Mouse (Mus musculus): ENCODE data around the gene Ncmap. TPM values are rescaled to one million over a fixed set of nuclear protein-coding genes. Genes with fewer than 3 reads are reported as not detected.

Gene Ncmap
- under 1 TPM in 1 of 2 experiments, not detected in 1; 0.60 TPM for total RNA-seq (2021)
- long read RNA-seq, experiment 1, result 0 reads
- long read RNA-seq, experiment 2, result 0 reads

- DNase-seq, result no peak
- intact Hi-C loops (cut with DNase I), result no loop called here
These were observed at the start of gene Ncmap for GRCm38 (mm10) chr4:135397991-135398390. Gene Ncmap (minus strand): TSS chr4:135398227.

- DNase-seq, result no peak
- intact Hi-C loops (cut with DNase I), result no loop called here
These were observed 44.4 kb upstream of the Ncmap start for GRCm38 (mm10) chr4:135442473-135442872.

- peak in 1 of 2 experiments; percentile 32 for DNase-seq
- intact Hi-C loops (cut with DNase I), result loop anchor here (10.0 kb wide), 1 partner anchor 55 kb away; the partner anchor contains the start of genes Nipal3 and Stpg1
These were observed 42.0 kb upstream of the Ncmap start for GRCm38 (mm10) chr4:135439904-135440522.

GRCm38 (mm10) chr4:135439188-135439647 is 41.2 kb upstream of the Ncmap start:
- intact Hi-C loops (cut with DNase I), result loop anchor here (10.0 kb wide), 1 partner anchor 56 kb away; the partner anchor contains the start of genes Nipal3 and Stpg1
- DNase-seq, result peak; percentile 59 to 61

DNA sequence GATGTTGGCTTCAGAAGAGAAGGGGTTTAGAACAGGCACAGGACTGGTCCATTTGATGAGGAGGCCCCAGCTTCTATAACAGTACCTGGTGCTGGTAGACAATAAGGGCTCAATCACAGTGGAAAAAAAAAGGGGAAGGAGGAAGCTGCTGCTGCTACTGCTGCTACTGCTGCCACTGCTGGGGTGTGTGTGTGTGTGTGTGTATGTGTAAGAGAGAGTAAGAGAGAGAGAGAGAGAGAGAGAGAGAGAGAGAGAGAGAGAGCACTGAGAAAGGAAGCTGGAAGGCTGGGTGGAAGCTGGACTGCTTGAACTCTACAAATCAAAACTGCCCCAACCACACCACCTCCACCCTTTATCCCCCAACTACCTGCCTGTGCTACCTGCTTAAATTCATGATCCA is 39.9 kb upstream of the Ncmap start:
- intact Hi-C loops (cut with DNase I), result loop anchor here (10.0 kb wide), 1 partner anchor 57 kb away; the partner anchor contains the start of genes Nipal3 and Stpg1

DNA sequence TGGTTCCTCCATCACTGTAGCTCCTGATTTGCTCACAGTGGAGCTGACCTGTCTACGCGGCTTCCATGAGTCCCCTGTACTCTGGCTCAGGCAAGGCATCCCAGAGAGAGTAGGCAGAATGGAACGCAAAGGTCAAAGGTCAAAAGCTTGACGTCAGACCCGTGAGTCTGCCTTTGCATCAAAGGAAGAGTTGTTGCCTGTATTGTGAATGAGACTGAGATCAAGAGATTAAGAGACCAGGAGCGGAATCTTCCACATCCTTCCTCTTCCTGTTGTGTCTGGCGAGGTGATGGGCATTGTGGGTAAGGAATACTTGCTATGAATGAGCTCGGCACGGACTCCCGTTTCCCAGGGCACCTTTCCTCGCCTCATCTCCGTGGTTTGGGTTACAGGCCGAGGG is 38.3 kb upstream of the Ncmap start:
- DNase-seq, result no peak
- intact Hi-C loops (cut with DNase I), result loop anchor here (10.0 kb wide), 1 partner anchor 59 kb away; the partner anchor contains the start of genes Nipal3 and Stpg1

More for the DNA sequence above, 39.9 kb upstream of the Ncmap start:
- no peak for DNase-seq

- intact Hi-C loops (cut with DNase I), result loop anchor here (10.0 kb wide), 1 partner anchor 60 kb away; the partner anchor contains the start of genes Nipal3 and Stpg1
These were observed 36.4 kb upstream of the Ncmap start for GRCm38 (mm10) chr4:135434395-135434789.

GRCm38 (mm10) chr4:135433443-135434394 is 35.7 kb upstream of the Ncmap start, which contains the start of gene Rcan3:
Gene Rcan3 (minus strand): TSS chr4:135433853.
- DNase-seq, result peak; percentile 84 to 89
- intact Hi-C loops (cut with DNase I), result loop anchor here (10.0 kb wide), 1 partner anchor 61 kb away; the partner anchor contains the start of genes Nipal3 and Stpg1

More at GRCm38 (mm10) chr4:135434395-135434789, 36.4 kb upstream of the Ncmap start:
- no peak for DNase-seq

DNA sequence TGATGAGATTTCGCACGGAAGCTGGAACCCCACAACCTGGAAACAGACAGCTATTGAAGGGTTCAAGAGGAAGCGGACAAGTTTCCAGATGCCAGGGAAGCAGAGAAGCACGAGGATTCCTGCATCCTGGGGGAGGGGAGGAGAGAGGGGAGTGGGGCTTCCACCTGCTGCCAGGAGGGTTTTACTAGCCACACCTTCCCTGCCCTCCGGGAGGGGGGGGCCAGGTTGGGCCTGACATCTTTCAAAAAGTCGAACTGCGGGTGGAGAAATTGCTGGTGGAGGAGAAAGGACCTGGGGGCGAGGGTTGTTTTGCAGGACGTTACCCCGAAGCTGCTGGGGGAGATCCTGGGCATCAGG is 35.0 kb upstream of the Ncmap start:
- DNase-seq, result no peak
- intact Hi-C loops (cut with DNase I), result loop anchor here (10.0 kb wide), 1 partner anchor 62 kb away; the partner anchor contains the start of genes Nipal3 and Stpg1

- intact Hi-C loops (cut with DNase I), result loop anchor here (10.0 kb wide), 1 partner anchor 65 kb away; the partner anchor contains the start of genes Nipal3 and Stpg1
- no peak for DNase-seq
These were observed 32.1 kb upstream of the Ncmap start for GRCm38 (mm10) chr4:135429990-135430760.

GRCm38 (mm10) chr4:135429383-135429782 is 31.4 kb upstream of the Ncmap start:
- intact Hi-C loops (cut with DNase I), result no loop called here
- DNase-seq, result no peak

DNA sequence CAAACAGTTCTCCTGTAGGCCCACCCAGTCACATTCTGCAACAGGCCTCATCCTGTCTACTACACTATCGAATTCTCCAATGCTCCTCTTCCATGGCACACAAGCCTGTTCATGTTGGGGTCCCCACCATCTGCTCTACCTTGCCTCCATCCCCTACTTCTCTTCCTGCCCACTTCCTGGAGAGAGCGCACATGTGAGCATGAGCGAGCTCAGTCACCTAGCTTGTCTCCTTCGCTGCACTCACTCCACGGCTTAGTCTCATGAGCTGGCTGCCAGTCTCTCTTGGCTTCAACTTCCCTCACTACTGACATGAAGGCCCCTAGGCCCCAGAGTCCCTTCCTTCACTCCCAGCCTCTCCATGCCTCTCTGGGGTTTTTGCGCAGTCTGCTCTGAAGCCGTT is 28.6 kb upstream of the Ncmap start:
- no peak for DNase-seq
- intact Hi-C loops (cut with DNase I), result no loop called here

DNA sequence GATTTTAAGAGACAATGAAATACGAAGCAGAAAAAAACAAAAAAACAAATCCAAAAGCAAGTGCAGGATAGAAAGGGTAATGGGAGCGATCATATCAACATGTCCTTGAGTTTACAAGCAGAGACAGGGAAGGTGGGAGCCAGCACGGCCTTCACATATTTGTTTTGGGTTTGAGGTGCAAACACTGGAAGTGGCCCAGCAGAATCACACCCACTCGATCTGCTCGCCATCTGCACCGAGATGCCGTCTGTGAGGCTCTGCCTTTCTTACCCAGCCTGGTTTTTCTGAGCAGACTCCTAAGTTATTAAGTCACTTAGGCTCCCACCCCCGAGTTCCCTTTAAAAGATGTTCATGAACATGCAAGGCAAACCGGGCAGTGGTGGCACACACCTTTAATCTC is 27.6 kb upstream of the Ncmap start:
- intact Hi-C loops (cut with DNase I), result no loop called here
- DNase-seq, result no peak

DNA sequence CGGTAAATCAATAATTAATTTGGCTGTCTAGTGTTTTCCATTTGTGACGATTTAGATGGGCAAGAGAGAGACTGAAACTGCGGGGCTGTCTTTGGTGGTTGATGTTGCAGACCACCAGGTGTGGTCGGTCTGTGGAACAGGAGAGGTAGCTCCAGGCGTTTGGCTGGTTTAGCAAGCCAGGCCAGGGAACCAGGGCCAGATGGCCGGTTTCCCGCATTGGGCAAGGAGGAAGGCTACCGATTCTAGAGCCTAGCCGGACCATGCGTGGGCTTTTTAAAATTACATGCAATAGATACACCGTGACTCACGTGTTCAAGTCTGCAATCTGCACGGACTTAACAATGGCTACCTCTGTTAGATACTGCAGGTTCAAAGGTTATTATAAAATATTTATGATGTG is 22.9 kb upstream of the Ncmap start:
- no peak for DNase-seq
- intact Hi-C loops (cut with DNase I), result no loop called here

- no peak for DNase-seq
- intact Hi-C loops (cut with DNase I), result no loop called here
These were observed 22.4 kb upstream of the Ncmap start for GRCm38 (mm10) chr4:135420416-135420815.

DNA sequence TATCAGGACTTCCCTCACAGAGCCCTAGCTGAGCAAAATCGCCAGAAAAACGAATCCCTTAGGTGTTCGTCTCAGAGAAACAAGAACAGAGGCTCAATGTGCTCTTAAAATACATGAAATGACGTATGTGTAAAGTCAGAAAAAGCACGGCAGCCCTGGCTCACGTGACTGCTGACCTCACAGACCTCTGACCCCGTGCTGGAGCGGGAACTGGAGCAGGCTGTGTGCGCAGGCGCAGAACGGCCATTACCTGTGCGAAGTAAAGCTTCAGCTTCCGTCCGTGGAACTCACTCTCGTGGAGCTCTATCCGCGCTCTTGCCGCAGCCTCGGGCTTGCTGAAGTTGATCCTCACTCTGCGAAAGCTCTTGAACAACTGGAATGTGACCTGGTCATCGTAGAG is 22.0 kb upstream of the Ncmap start:
- DNase-seq, result no peak
- intact Hi-C loops (cut with DNase I), result no loop called here

DNA sequence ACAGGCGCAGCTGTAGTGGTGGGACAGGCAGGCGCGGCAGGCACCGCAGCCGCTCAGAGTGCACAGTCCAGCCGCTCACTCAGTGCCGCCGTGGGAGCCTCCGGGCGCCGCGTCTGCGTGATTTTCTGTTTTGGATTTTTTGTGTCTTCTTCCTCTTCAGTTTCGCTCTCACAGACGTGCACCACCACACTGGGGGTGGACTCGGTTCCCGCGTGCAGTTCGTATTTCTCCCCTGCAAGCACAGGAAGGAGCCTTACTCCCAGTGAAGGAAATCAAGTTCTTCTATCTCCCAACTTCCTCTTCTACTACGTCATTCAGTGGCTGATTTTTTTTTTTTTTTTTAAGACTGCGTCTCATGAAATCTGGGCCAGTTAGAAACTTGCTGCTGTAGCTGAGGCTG is 18.3 kb upstream of the Ncmap start:
- no peak for DNase-seq
- intact Hi-C loops (cut with DNase I), result no loop called here

- DNase-seq, result no peak
- intact Hi-C loops (cut with DNase I), result loop anchor here (2.0 kb wide), 1 partner anchor 55 kb away; no protein-coding TSS in a partner anchor
These were observed 15.5 kb upstream of the Ncmap start for GRCm38 (mm10) chr4:135413491-135413890.

DNA sequence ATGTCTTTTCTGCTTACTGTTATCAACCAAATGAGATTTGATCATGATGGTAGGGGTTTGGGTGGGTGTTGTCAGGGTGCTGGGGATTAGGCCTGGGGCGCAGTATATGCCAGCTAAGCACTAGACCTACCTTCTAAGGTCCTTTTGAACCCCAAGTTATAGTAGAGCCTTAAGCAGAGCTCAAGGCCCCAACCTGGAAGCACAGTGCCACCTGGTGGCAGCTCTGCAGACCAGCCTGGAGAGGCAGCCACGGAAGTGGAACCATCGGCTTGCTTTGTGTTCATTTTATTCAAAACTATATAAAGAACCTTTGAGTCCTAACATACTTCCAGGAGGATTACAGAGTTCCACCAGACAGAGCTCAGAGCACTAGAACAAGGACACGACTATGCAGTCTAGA is 13.6 kb upstream of the Ncmap start:
- DNase-seq, result peak; percentile 67 to 76
- intact Hi-C loops (cut with DNase I), result loop anchor here (1.0 to 2.0 kb wide), 2 partner anchors 29 to 53 kb away; no protein-coding TSS in a partner anchor

- intact Hi-C loops (cut with DNase I), result no loop called here
- DNase-seq, result no peak
These were observed 8.2 kb upstream of the Ncmap start for GRCm38 (mm10) chr4:135406180-135406579.

Measured in heart, postnatal 14 days (tissue).